Mouse (Mus musculus): ENCODE results near the gene Exoc8. TPM values are rescaled to one million over a fixed set of nuclear protein-coding genes. Genes with fewer than 3 reads are reported as not detected.

Exoc8 gene
- 10 to 100 TPM; 14.9 to 17.5 TPM for total RNA-seq (2023)

DNA sequence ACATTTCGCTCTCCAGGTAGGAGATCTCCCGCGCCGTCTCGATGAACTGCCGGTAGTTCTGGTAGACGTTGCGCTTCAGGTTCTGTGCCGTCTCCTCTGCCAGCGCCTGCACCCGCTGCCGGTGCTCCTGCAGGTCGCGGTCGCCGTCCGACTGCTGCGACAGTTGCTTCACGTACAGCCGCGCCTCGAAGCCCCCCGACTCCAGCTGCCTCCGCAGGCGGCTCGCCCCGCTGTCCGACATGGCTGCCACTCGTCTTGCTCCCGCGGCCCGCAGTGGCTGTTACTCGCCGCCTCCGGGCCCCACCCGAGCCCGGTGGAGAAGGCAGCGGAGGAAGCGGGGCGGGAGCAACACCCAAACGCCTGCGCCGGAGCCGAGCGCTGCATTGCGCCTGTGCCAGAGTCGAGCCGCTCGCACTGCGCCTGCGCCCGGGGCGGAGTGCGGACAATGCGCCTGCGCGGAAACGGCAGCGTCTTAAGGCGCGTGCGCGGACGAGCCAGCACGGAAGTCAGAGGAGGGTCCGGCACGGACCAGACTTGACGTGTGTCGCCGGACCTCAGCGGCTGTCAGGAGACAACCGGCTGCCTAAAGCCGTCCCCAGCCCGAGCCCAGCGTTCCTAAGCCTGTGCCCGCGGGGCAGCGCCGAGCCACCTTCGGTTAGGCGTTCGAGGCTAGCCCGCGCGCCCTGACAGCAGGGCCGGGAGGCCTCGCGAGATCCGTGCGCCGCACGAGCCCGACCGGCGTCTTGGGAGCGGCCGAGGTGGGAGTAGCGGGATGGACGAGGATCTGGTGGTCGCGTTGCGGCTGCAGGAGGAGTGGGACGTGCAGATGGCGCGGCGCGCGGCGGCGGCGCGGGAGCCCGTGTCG, at the start of gene Exoc8, which contains the start of gene Sprtn:
Gene Exoc8, minus strand, starts transcription at position 320 of the 865 bp plus-strand sequence.
Gene Sprtn, plus strand, starts transcription at position 501 of the 865 bp plus-strand sequence.

DNA sequence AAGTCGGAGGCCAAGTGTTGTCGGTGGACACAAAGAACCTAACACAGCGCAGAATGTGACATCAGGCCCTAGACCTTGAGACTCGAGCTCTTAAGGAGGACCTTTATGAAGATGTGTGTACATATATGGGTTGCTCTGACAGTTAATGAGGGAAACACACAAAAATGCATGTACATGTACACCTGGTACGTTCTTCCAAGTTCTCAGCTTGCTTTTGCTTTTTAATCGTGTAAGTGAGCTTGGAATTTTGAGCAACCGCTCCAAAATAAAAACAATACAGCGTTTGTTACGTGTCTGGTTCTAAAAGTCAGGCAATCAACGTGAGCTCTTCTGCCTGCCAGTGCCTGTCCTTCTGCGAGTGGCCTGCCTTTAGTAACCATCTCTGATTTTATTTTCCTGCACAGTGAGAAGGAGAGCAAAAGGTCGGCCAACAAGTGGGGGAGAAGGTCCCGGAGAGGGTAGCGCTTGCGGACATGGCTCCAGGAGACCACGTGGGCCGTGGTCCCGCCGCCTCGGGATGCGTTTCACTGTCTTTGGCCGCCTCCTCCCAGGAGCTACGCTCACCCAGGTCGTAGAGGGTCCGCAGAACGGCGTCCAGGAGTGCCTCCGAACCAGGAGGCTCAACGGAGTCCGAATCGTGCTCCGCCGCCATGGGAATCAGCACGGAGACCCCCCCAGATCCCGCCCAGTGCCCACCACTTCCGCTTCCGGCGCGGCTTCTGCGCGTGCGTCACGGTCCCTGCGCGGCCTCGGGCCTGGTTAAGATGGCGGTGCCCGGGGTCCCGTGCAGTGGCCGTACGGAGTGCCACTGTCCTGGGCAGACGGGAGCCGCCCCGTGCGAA, 35.0 kb downstream of the Exoc8 start, which contains the start of the genes Gnpat and 2810004N23Rik:
Gene Gnpat, plus strand, starts transcription at position 713 of the 842 bp plus-strand sequence.
Gene 2810004N23Rik, minus strand, starts transcription at position 800 of the 842 bp plus-strand sequence.

Other genes with a start within 250 kb of the Exoc8 start
- gene 2310022B05Rik, start 234.3 kb downstream of the Exoc8 start, total RNA-seq (2023) = 1 to 10 TPM; 6.0 to 7.7 TPM
- 100 to 1,000 TPM; 220 to 276 TPM for gene Ttc13, start 175.7 kb downstream of the Exoc8 start, total RNA-seq (2023)
- gene Arv1, start 175.6 kb downstream of the Exoc8 start, total RNA-seq (2023) = 10 to 100 TPM; 32.8 to 41.5 TPM
- gene Fam89a, start 145.9 kb downstream of the Exoc8 start, total RNA-seq (2023) = under 1 TPM in 1 of 2 experiments, not detected in 1; 0.70 TPM
- not detected for gene Trim67, start 104.6 kb downstream of the Exoc8 start, total RNA-seq (2023)
- gene Gnpat, start 34.7 kb downstream of the Exoc8 start, total RNA-seq (2023) = 10 to 100 TPM; 63.8 to 68.8 TPM
- 10 to 100 TPM; 28.8 to 30.0 TPM for gene 2810004N23Rik, start 34.6 kb downstream of the Exoc8 start, total RNA-seq (2023)
- 10 to 100 TPM; 33.2 to 38.3 TPM for gene Sprtn, start 181 bp upstream of the Exoc8 start, total RNA-seq (2023)
- gene Egln1, start 51.6 kb upstream of the Exoc8 start, total RNA-seq (2023) = 10 to 100 TPM; 39.2 to 39.5 TPM
- gene Tsnax, start 115.3 kb upstream of the Exoc8 start, total RNA-seq (2023) = 10 to 100 TPM; 50.0 to 60.1 TPM
- gene Disc1, start 156.5 kb upstream of the Exoc8 start, total RNA-seq (2023) = 1 to 10 TPM; 4.6 to 5.1 TPM

All from T-cell, adult 66 days (primary cell).